Mouse (Mus musculus) 3T3-L1 (cell line): ENCODE results near the gene Zkscan17.

Experiments used
- DNase-seq: peaks from one replicate; pipeline ENCODE4 v3.0.0-alpha.2; 2015; ENCODE audit warnings: low read depth, low spot score

Gene Zkscan17

DNA sequence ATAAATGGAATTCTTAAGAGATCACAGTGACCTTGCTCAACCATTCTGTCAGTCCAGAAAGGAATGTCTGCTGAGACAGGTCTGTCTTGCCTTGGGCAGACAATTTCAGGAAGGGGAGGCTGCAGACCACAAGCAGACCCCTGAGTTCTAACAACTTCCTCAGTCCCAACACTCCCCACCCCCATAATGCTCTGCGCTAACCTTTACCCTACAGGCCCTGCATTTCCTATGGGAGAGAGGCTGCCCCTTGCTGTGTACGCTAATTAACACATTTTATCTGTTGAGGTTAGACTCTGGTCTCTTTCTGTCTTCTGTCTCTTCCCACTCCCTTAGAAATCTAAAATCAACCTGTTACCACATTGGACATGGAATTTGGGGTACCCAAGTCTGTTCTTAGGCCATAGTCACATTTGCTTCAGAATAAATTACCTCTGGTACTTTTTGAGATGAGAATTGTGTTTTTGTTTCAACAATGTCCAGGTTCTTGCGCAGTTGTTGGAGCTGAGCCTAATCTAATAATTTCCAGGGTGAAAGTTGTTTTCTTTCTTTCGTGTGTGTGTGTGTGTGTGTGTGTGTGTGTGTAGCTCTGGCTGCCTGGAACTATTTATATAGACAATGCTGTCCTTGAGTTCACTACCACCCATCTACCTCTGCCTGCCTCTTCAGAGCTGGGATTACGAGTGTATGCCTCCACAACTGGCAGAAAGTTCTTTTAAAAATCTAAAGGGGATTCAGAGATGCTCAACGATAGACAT is 6.6 kb downstream of the Zkscan17 start:
- DNase-seq: no peak

DNA sequence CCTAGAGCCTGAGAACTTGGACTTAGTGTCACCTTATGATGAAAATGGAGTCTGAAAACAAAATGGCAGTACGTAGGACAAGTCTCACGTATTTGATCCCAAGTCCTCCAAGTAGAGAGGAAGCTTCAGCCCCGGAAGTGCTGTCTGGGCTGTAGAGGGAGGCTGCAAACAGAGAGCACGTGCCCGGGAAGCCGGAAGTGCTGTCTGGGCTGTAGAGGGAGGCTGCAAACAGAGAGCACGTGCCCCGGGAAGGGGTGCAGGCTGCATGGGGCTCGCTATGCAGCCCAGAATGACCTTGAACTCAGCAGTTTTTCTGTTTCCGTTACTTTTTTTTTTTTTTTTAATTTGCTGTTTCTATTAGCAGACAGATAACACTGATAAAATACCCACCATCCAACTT is 8.3 kb downstream of the Zkscan17 start:
- DNase-seq: no peak

DNA sequence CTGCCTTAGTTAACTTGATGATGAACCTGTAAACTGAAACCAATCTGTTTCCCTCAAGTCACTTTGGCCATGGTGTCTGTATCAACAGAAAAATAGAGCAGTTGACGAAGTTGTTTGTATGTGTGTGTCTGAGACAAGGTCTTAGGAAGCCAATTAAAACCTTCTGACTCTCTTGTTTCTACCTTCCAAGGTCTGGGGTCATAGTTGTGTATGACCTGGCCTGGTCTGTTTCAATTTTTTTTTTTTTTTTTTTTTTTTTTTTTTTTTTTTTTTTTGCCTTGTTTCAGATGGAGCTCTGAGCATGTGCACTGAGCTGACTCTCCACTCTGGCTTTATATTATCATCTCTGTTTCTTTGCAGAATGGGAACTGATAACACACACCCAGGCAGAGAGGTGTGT is 9.1 kb downstream of the Zkscan17 start:
- DNase-seq: no peak

DNA sequence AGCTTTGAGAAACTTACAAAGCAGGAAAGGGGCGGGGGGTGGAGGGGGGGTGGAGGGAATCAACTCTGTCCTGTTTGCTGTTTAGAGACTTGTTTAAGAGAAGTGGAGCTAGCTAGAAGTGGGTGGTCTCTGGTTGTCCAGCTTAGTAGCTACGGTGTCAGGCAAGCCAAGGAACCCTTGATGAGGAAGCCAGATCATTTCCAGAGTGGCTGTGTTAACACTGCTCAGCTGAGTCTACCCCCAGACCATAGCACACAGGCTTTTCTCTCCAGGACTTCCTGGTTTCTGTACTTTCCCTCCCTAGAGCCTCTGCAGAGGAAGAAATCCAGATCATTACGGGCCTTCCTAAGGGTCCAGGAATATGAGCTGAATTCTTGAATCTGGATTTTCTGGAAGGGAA is 11.8 kb downstream of the Zkscan17 start:
- no peak for DNase-seq

DNA sequence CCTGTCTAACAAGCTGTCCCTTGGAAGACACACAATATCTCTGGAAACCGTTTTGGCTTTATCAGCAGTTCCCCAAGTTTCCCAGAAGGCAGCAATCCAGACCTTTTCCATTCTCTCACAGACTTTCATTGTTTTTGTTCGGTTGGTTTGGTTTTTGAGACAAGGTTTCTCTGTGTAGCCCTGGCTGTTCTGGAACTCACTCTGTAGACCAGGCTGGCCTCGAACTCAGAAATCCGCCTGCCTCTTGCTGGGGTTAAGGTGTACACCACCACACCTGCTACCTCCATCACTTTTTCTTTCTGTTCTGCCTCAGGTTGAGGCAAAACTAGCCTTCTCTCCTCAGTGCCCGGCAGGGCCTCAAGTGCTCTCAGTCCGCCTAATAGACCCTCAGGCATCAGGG is 12.2 kb downstream of the Zkscan17 start:
- no peak for DNase-seq

DNA sequence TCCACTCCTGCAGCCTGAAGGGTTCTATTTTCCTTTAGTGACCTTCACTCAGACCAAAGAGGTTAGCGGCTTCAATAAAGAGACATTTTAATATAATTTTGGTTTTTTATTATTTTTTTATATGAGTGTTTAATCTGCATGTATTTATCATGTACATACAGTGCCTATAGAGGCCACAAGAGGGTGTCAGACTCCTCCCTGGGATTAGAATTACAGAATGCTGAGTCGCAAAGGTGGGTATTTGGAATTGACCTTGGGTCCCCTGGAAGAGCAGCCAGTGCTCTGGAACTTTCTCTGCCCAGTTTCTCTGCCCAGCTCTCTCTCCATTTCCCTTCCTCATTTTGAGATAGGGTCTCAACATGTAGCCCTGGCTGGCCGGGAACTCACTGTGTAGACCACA is 13.0 kb downstream of the Zkscan17 start:
- peak; percentile 39 for DNase-seq

DNA sequence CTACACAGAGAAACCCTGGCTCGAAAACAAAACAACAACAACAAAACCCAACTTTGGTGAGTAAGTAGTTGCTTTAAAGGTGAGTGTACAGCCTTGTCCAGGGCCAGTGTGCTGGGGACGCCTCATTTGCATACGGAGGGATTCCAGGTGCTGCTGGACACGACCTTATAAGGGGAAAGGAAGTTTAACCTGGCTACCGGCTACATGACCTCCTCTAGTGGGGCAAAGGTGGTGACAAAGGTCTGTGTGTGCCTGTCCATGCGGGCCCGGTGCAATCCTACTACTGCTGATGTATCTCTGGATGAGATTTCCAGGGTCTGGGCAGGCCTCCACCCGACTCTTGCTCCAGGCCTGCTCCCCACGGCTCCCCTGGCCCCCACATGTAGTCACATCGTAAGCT is 13.8 kb downstream of the Zkscan17 start:
- DNase-seq: no peak

DNA sequence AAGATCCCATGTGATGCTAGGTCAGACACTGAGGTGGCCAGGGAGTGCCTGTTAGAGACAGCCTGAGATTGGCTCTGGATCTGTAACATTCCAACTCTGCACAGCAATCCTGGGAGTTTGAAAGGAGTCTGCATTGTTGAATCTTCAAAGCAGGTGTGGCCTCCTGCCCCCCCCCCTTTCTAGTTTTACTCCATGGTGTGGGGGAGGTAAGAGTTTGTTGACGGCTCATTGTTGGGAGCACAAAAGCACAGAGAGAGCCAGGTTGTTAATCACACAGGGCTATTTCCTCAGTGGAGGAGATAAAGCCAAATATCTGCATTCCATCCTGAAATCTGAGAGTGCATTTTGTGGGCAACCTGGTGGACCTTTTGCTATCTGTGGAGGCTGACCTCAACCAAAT is 15.0 kb downstream of the Zkscan17 start:
- DNase-seq: no peak

DNA sequence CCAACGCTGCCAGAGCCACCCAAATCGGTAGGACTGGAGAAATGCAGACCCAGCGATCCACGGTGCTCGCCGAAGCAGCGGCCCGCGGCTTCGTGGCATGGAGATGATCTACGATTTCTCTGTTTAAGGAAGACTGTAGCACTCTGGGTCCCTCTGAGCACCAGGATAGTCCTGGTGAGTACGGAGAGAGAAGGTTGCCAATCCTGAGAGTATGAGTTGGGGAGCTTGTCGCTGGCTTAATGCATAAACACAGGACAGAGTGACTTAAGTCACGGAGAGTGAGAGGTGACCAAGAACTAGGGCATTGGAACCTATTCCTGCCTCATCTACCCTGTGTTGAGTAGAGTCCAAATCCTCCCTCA is 19.9 kb downstream of the Zkscan17 start:
- DNase-seq: no peak

DNA sequence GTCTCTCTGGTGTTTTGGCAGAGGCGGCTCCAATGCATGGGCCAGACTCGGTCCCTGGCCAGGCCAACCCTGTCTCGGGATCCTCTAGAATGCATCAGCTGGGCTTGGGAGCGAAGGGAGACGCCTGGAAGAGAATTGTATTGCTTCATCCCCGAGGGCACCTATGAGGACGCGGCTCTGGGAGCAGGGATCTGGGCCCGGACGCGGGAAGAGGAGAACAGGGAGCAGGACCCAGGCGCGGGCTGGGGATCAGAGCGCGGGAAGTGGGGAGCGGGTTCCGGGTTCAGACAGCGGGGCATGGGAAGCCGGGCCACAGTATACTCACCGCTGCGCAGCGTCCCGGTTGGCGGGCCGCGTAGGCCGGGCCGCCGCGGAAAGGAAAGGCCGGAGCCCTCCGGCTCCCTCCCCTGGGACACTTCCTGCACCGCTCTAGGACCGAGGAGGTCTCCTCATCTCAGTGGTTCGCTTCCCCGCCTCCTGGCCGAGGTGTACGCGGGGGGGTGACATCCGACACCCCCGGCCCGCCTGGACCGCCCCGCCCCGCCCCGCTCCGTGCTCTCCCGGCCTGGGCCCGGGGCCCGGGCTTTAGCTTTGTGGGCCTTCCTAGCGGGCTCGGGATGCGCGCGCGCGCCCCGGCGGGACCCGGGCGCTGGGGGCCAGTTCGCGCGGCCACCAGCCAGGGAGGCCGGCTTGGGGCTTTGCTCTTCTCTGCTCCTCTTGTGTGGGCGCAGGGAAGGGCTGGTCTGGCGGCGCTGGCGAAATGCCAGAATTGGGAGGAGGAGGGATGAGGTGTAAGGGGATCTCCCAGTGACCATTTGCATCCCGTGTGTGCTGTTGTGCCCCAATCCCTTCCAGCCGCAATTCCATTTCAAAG is 20.5 kb downstream of the Zkscan17 start:
- DNase-seq: peak; percentile 90

DNA sequence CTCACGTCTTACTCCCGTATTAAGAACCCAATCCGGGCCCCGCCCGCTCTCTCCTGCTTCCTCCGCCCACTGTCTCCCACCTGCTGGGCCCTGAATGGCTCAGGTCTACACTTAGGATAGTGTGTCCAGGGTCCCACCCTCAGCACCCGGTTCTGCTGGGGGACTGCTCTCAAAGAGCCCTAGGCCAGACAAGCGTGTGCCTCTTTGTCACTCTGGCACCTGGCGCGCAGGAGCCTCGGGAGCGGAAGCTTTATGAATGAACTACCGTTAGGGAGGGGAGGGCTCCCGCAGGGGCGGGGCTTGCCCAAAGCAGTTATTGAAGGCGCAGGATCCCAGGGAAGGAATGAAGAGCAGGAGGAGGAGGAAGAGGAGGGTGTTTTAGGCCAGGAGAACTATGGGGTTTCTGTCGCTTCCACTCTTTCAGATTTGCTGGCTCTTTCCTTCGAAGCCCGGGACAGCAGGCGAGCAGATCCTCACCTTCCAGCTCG is 21.2 kb downstream of the Zkscan17 start:
- DNase-seq: peak; percentile 75

DNA sequence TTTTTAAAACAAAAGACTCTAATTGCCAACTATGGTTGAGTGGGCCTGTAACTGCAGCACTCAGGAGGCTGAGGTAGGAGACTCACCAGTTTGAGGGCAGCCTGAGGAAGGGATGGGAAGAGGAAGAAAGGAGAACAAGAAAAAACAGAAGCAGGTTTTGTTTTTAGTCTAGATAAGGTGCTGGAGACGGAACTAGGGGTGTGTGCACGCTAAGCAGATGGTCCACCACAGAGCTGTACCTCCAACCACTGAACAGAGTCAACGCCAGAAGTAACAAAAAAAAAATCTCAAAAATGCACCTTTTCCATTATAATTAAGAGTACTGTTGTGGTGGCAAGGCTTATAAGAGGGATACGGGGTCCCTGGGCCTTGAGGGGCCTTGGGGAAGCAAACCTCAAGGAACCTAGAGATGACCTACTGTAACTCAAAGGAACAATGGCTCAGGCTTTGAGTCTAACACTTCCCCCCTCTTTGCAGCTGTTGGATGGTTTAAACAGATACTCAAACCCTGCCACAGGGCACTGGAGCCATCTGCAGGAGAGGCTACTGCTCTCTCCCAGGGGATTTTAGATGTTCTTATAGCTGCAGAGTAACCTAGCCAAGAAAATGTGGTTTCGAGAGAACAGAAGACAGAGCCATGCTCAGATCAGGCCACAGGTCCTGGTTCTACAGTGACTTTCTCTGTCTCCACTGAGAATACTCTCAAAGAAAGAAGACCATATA is 24.4 kb downstream of the Zkscan17 start:
- DNase-seq: no peak

DNA sequence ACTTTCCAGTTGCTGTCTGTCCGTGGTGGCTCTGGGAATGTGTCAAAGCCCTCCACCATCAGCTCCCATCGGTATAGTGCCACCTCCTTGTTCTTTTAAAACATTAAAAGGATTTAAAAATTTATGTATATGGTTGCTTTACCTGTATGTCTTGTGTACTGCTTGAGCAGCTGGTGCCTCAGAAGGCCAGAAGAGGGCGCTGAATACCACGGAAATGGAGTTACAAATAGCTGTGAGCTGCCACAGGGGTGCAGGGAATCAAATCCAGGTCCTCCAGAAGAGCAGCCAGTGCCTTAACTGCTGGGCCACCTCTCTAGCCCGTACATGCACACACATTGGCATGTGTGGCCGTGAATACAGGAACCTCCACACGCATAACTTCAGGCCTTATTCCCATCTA is 28.8 kb downstream of the Zkscan17 start:
- DNase-seq: no peak

DNA sequence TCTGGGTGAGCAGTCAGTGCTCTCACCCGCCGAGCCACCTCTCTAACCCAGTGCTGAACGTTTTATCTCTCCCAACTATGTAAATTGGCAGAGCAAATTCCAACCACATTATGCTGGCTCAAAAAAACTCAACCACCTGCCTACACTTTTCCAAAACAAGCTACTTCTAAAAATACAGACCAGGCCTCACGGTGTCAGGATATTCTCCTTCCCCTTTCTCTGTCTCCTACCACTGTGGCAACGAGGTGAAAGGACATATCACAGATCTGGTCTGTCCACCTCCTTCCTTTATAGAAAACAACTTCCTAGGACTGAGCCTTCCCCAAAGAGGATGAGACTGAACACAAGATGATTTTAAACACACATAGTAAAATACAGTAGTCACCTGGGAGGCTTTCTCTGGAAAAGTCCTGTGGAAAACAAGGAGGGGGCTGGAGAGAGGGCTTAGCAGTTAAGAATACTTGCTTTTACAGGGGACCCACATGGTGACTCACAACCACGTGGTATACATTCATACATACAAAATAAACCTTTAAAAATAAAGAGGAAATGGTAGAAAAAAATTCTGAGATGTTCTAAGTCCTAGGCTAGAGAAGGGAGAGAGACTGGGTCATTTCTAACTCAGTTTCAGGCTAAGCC is 29.8 kb downstream of the Zkscan17 start:
- no peak for DNase-seq

DNA sequence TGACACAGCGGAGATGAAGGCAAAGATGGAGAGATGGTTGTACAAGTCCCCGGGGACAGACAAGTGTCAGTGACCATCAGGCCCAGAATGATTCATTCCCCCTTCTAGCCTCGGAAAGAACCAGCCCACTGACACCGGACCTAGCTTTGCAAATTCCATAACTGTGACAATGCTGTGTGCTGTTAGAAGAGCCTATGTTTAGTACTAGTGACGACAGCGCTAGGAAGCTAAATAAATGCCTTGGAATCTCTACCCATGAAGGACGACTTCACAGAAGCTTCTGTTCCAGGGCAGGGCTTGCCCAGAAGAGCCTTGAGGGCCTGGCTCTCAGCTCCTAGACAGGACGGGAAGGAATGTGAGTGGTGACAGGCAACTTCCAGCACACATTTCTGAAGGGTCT is 40.3 kb downstream of the Zkscan17 start:
- DNase-seq: no peak

DNA sequence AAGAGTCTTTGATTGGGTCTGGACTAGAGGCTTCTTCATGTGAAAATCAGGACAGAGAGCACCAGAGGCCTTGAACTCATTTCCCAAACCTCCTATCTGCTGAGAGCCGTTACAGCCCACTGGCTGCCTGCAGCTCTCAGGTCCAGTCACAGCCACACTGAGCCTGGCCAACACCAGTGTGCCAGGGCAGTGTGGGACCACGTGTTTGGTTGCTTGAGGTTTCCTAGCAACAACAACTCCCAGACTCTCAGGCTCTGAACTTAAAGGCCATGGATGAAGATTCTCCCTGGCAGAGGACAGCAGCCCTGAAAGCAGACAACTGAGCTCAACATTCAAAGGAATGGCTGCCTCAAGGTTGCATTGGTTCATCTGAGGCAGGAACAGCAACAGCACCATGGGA is 40.9 kb downstream of the Zkscan17 start:
- DNase-seq: no peak

DNA sequence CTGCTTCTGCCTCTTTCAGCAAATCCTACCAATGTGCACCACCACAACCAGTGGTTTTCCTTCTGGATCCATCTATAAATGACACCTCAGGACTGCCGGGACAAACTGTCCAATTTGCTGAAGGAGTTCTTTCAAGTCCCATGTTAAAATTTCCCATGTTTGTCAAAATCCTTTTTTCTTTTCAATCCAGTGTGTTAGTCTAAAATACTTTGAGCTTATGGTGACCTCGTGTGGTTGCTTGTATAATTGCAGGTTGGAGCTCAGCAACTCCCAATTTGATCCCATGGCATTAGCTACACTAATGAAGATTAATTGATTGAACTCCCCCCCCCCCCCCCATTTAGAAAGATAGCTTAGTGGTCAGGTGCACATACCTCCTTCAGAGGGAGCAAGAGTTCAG is 43.3 kb downstream of the Zkscan17 start:
- DNase-seq: peak; percentile 83

DNA sequence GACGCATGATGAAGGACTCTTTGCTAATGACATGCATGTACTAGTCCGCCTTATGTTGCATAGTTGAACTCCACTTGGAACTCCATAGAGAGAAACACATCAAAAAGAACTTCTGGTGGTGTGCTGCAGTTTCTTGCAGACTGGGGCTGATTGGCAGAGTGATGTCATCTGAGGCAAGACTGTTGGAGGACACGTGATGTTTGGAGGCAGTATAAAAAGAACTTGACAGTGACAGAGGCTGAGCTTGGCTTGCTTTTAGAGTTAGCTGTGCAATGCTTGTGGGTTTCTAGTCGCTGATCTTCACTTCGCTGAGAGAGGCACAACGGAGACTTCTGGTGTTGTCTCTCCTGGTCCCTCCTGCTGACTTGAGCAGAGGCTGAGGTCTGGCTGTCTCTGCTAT is 49.3 kb downstream of the Zkscan17 start:
- peak; percentile 27 for DNase-seq

DNA sequence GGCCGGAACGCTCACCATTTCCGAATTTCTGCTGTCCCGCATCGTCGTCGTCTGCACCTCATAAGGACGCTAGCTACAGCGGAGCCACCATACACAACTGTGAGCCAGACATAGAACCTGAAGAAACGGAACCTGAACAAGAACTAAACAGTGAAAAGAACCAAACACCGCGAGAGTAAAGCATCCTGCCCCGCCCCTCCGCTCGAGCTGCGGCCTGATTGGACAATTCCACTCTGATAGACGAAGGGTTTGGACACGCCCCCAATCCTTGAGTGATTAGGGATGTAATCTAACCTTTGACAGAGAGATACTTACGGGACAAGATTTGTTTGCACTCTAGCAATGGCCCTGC is 54.2 kb downstream of the Zkscan17 start, which contains the start of gene Zfp867:
Zfp867 (minus strand) TSS at position 149 of the 352 bp plus-strand sequence.
- DNase-seq: peak; percentile 95

DNA sequence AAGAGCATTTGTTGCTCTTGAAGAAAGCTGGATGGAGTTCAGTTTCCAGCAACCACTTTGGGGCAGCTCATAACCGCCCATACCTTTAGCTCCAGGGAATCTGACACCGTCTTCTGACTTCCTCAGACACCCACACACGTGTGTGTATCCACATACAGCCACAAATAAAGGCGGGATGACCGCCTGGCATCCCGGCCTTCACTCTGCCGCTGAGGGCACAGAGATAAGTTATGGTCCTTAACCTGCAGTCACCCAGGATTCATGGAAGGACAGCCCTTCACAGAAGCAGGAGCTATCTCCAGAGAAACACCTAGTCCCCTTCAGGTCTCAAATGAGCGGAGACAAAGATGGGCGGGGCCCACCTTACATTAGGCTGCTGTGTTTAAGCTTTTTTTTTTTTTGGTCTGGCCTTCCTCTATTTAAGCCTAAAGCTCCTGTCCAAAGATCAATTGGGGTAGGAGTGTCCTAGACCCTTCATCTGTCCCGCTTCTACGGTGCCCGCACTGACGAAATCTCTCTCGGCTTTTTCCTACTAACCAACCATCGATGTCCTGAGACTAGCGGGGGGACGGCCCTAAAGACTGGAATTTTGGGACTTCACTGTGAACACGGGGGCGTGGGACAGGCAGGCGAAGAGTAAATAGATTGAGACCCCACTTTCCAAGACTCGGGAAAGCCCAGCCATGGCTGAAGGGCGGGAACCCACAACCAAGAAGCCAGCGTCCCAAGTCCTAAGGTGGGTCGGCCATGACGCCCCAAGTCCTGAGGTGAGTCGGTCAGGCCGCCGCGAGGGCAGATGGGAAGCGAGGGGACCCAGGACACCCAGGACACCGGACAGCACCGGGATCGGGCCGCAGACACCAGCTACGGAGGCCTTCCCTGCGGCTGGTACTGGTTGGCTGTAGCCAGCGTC is 54.9 kb downstream of the Zkscan17 start:
- DNase-seq: peak; percentile 42

DNA sequence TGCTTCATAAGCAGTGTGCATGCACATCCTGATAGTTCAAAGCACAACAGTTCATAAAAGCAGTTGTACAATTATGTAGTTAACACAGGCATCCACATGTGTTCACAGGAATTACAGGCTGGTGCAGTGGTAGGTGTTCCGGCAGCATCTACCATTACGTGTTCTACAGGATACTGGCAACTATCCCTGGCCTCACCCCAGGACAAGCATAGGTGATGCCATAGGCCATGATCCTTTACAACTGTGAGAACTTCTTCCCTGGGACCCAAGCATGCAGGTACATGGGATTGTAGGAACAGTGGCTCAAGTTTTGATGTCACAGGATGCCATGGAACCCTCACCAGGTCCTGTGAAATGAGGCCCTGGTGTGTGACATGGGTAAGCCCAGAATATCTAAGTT is 66.1 kb downstream of the Zkscan17 start:
- no peak for DNase-seq
